Mouse (Mus musculus) forebrain, embryonic 11.5 days (tissue): ENCODE data around the gene Gm13290. TPM values are rescaled to one million over a fixed set of nuclear protein-coding genes. Genes with fewer than 3 reads are reported as not detected.
"Not testable (repeated sequence)": the region's sequence is repeated elsewhere in the genome, so short reads cannot be mapped to it uniquely, and the experiment has no call there.

Source experiments
- ATAC-seq: fragments of 200-750 bp; cut with Nextera tagmentation; replicated peaks from 2 replicates; pipeline ENCODE4 v1.8.0; 2017; ENCODE audit warnings: moderate TSS enrichment; ENCODE audit not compliant: low FRiP score
- DNase-seq: peaks from one replicate; pipeline ENCODE4 v3.0.0-alpha.2; 2017; ENCODE audit warnings: low spot score
- H3K27ac ChIP-seq: fragments of 300-500 bp; sonication (generic); 2 replicates; pipeline ENCODE4 v1.5.1; 2014; ENCODE audit warnings: low read depth, low read length
- H3K27me3 ChIP-seq: fragments of 300-500 bp; sonication (generic); 2 replicates; pipeline ENCODE4 v1.6.1; 2014; ENCODE audit warnings: mild to moderate bottlenecking, low read length, mixed read lengths; ENCODE audit not compliant: control insufficient read depth, insufficient read depth
- H3K36me3 ChIP-seq: fragments of 300-500 bp; sonication (generic); 2 replicates; pipeline ENCODE4 v1.6.1; 2014; ENCODE audit warnings: mild to moderate bottlenecking, low read length, moderate library complexity, mixed read lengths; ENCODE audit not compliant: control insufficient read depth, insufficient read depth
- H3K4me1 ChIP-seq: fragments of 300-500 bp; sonication (generic); replicated peaks from 2 replicates; pipeline ENCODE4 v1.6.1; 2014; ENCODE audit warnings: low read length, mixed read lengths; ENCODE audit not compliant: control insufficient read depth, insufficient read depth
- H3K4me2 ChIP-seq: fragments of 300-500 bp; sonication (generic); 2 replicates; pipeline ENCODE4 v1.6.1; 2014; ENCODE audit warnings: low read depth, mild to moderate bottlenecking, low read length, moderate library complexity, mixed read lengths; ENCODE audit not compliant: severe bottlenecking
- H3K4me3 ChIP-seq: fragments of 300-500 bp; sonication (generic); 2 replicates; pipeline ENCODE4 v1.5.1; 2014; ENCODE audit warnings: low read depth, low read length
- H3K9ac ChIP-seq: fragments of 300-500 bp; sonication (generic); 2 replicates; pipeline ENCODE4 v1.6.1; 2014; ENCODE audit warnings: low read length
- H3K9me3 ChIP-seq: fragments of 300-500 bp; sonication (generic); 2 replicates; pipeline ENCODE4 v1.6.1; 2016; ENCODE audit warnings: low read length, mixed read lengths; ENCODE audit not compliant: control insufficient read depth
- WGBS: fragments of 180-500 bp; shearing (Covaris S2); extraction: QIAGEN DNeasy Blood & Tissue Kit; methylation state at CpG from one replicate; pipeline ENCODE4 v1.1.7; 2014; 5-methylcytosine and 5-hydroxymethylcytosine counted together
- polyA plus RNA-seq: library from polyadenylated mRNA; unstranded; fragments of >200 nt; fragmentation: Nextera tagmentation; extraction: Ambion mirVana; gene quantifications from 2 replicates; pipeline ENCODE4 v1.2.1, GENCODE M21; 2014

The Gm13290 gene
- polyA plus RNA-seq, result 0.20 and 0.53 TPM in 2 replicates

- H3K27ac ChIP-seq, H3K9ac ChIP-seq, H3K27me3 ChIP-seq, DNase-seq, H3K4me3 ChIP-seq, H3K9me3 ChIP-seq, H3K36me3 ChIP-seq, H3K4me1 ChIP-seq, H3K4me2 ChIP-seq, ATAC-seq: not testable (repeated sequence)
- WGBS, result no CpG with 5 or more reads among the region's 32 CpGs
Measured at GRCm38 (mm10) chr4:88773534-88773933, at the start of gene Gm13290. Gm13290 (plus strand) TSS chr4:88773834.

- DNase-seq (no peak), ATAC-seq (no peak)
- Histone ChIP-seq H3K4me1 (no peaks in the 10 kb centered on the region), H3K9ac (no peak overlapping the region), H3K36me3 (no peaks in the 10 kb centered on the region), H3K9me3 (no peaks in the 10 kb centered on the region), H3K27ac (no peak overlapping the region), H3K27me3 (no peaks in the 10 kb centered on the region), H3K4me2 (no peak overlapping the region), H3K4me3 (no peak overlapping the region)
- WGBS, result 81% methylated on average over 6 of the region's 6 CpGs
Measured at GRCm38 (mm10) chr4:88726727-88727126, 46.9 kb upstream of the Gm13290 start.

- H3K4me3 ChIP-seq, result no peak overlapping the region
- no peak for DNase-seq
- no peaks in the 10 kb centered on the region for H3K4me1 ChIP-seq
- no peak overlapping the region for H3K27ac ChIP-seq
- no peaks in the 10 kb centered on the region for H3K27me3 ChIP-seq
- H3K9me3 ChIP-seq, result no peaks in the 10 kb centered on the region
- WGBS, result 7% methylated on average over 1 of the region's 1 CpGs
- H3K36me3 ChIP-seq, result no peaks in the 10 kb centered on the region
- no peak for ATAC-seq
- H3K4me2 ChIP-seq, result no peak overlapping the region
- no peak overlapping the region for H3K9ac ChIP-seq
Measured at GRCm38 (mm10) chr4:88727324-88727723, 46.3 kb upstream of the Gm13290 start.

GRCm38 (mm10) chr4:88738480-88738879, 35.2 kb upstream of the Gm13290 start:
- H3K9ac ChIP-seq, result no peak overlapping the region
- no peaks in the 10 kb centered on the region for H3K4me1 ChIP-seq
- no peak overlapping the region for H3K27ac ChIP-seq
- no peaks in the 10 kb centered on the region for H3K9me3 ChIP-seq
- ATAC-seq, result peak; percentile 61; the same call in 1 of the 2 replicates
- H3K4me2 ChIP-seq, result no peak overlapping the region
- H3K27me3 ChIP-seq, result no peaks in the 10 kb centered on the region
- no peaks in the 10 kb centered on the region for H3K36me3 ChIP-seq
- no peak overlapping the region for H3K4me3 ChIP-seq
- 6% methylated on average over 2 of the region's 2 CpGs for WGBS
- DNase-seq, result peak; percentile 90

GRCm38 (mm10) chr4:88739036-88739435, 34.6 kb upstream of the Gm13290 start:
- H3K27ac ChIP-seq, result no peak overlapping the region
- ATAC-seq (no peak), DNase-seq (no peak)
- H3K27me3 ChIP-seq, result no peaks in the 10 kb centered on the region
- H3K9me3 ChIP-seq, result no peaks in the 10 kb centered on the region
- H3K4me3 ChIP-seq, result no peak overlapping the region
- H3K9ac ChIP-seq, result no peak overlapping the region
- 95% methylated on average over 6 of the region's 6 CpGs for WGBS
- H3K4me2 ChIP-seq, result no peak overlapping the region
- H3K4me1 ChIP-seq, result no peaks in the 10 kb centered on the region
- no peaks in the 10 kb centered on the region for H3K36me3 ChIP-seq

- ATAC-seq, result no peak
- Histone ChIP-seq H3K9ac (no peak overlapping the region), H3K9me3 (no peaks in the 10 kb centered on the region), H3K4me3 (no peak overlapping the region), H3K36me3 (no peaks in the 10 kb centered on the region), H3K4me1 (no peaks in the 10 kb centered on the region), H3K27me3 (no peaks in the 10 kb centered on the region), H3K27ac (no peak overlapping the region), H3K4me2 (no peak overlapping the region)
- DNase-seq, result no peak
- 93% methylated on average over 4 of the region's 4 CpGs for WGBS
Measured at GRCm38 (mm10) chr4:88741426-88741825, 32.2 kb upstream of the Gm13290 start.

GRCm38 (mm10) chr4:88742771-88743371, 30.8 kb upstream of the Gm13290 start:
- Histone ChIP-seq H3K27me3 (no peaks in the 10 kb centered on the region), H3K9ac (no peak overlapping the region), H3K27ac (no peak overlapping the region), H3K36me3 (no peaks in the 10 kb centered on the region), H3K4me3 (no peak overlapping the region), H3K4me1 (no peaks in the 10 kb centered on the region), H3K4me2 (no peak overlapping the region), H3K9me3 (no peaks in the 10 kb centered on the region)
- DNase-seq (no peak), ATAC-seq (no peak)
- WGBS, result 77% methylated on average over 7 of the region's 7 CpGs

GRCm38 (mm10) chr4:88744207-88744606, 29.4 kb upstream of the Gm13290 start:
- 74% methylated on average over 3 of the region's 3 CpGs for WGBS
- H3K27me3 ChIP-seq, result no peaks in the 10 kb centered on the region
- no peak overlapping the region for H3K4me3 ChIP-seq
- no peak overlapping the region for H3K9ac ChIP-seq
- ATAC-seq, result no peak
- no peak for DNase-seq
- no peaks in the 10 kb centered on the region for H3K9me3 ChIP-seq
- no peak overlapping the region for H3K27ac ChIP-seq
- no peaks in the 10 kb centered on the region for H3K4me1 ChIP-seq
- no peaks in the 10 kb centered on the region for H3K36me3 ChIP-seq
- H3K4me2 ChIP-seq, result no peak overlapping the region

GRCm38 (mm10) chr4:88749926-88750325, 23.7 kb upstream of the Gm13290 start:
- WGBS, result 70% methylated on average over 6 of the region's 6 CpGs
- ATAC-seq (no peak), DNase-seq (no peak)
- Histone ChIP-seq H3K27ac (no peak overlapping the region), H3K9me3 (no peaks in the 10 kb centered on the region), H3K9ac (no peak overlapping the region), H3K4me1 (no peaks in the 10 kb centered on the region), H3K27me3 (no peaks in the 10 kb centered on the region), H3K36me3 (no peaks in the 10 kb centered on the region), H3K4me3 (no peak overlapping the region), H3K4me2 (no peak overlapping the region)
